Mouse (Mus musculus): ENCODE data around the gene Mboat2.

Mboat2 gene

DNA sequence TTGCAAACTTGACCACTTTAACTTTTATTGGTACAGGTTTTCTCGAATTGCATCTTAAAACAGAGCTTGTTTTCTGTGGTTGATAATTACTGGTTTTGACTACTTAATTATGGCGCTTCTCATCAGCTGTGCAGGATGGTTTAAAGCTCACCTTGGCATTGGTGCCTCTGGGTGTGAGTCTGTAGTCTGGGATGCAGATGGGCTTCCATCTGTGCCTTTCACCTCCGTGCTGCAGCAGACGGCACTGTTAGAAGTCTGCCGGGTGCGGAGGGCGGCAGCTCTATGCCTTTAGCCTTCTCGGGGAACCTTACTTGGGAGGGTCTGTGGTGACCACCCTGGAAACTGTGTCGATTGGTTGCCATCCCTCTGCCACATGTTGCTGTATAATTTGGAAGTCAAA is 29.8 kb downstream of the Mboat2 start:
- no peak for DNase-seq (ENCODE audit: low read depth, low spot score)

DNA sequence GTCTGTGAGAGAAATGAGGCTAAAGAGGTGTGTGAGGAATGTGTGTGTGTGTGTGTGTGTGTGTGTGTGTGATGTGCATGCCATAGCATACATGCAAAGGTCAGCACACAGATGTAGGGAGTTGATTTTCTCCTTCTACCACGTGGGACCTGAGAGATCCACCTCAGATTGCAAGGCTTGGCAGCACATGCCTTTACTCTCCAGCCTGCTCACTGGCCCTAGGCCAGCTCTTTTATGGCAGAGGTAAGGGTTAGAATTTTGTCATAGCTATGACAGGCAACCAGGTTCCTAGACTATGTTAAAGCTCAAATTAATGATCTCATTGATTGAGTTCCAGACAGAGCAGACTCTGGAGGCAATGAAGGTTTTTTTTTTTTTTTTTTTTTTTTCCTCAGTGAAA is 33.1 kb downstream of the Mboat2 start:
- no peak for DNase-seq (ENCODE audit: low read depth, low spot score)

- DNase-seq (ENCODE audit: low read depth, low spot score): no peak
Observed at GRCm38 (mm10) chr12:24866645-24867044, 36.0 kb downstream of the Mboat2 start.

DNA sequence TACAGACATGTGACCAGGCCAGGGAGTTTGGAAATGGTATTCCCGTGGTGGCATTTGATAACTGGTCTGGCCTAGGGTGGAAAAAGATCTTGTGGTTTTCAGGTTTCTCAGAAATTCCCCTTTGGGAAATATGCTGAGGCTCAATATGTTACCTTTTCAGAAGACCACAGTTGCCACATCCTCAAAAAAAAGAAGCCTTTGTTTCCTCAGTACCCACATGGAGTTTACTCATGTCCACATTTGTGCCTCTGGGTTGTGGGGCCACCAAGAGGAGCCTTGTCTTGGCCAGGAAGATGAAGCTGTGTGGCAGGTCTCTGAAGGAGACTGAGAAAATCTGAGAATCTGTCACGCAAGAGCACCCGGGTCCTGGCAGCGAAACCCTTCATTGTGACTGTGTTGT is 38.0 kb downstream of the Mboat2 start:
- DNase-seq (ENCODE audit: low read depth, low spot score): no peak

- no peak for DNase-seq (ENCODE audit: low read depth, low spot score)
Observed at GRCm38 (mm10) chr12:24869231-24869630, 38.6 kb downstream of the Mboat2 start.

- no peak for DNase-seq (ENCODE audit: low read depth, low spot score)
Observed at GRCm38 (mm10) chr12:24870901-24871300, 40.2 kb downstream of the Mboat2 start.

DNA sequence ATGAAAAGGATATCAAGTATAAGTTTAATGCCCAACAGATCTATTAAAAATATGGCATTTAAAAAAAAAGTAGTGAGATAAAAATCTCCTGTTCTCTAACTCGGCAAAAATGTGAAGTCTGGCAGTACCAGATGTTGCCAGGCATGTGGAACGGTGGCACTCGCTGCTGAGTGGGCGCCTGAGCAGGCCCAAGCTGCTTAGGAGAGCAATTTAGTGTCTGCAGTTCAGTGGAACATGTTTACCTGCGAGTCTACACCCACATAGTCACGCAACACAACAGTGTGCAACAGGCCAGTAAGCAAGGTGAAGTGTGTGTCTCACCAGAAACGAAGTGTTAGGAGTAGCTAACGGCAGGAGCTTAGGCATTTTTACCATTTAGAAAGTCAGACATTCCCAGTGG is 41.6 kb downstream of the Mboat2 start:
- no peak for DNase-seq (ENCODE audit: low read depth, low spot score)

- DNase-seq (ENCODE audit: low read depth, low spot score): no peak
Observed at GRCm38 (mm10) chr12:24872689-24873088, 42.0 kb downstream of the Mboat2 start.

- DNase-seq (ENCODE audit: low read depth, low spot score): no peak
Observed at GRCm38 (mm10) chr12:24875908-24876307, 45.2 kb downstream of the Mboat2 start.

- DNase-seq (ENCODE audit: low read depth, low spot score): no peak
Observed at GRCm38 (mm10) chr12:24877231-24877630, 46.6 kb downstream of the Mboat2 start.

- no peak for DNase-seq (ENCODE audit: low read depth, low spot score)
Observed at GRCm38 (mm10) chr12:24878090-24878489, 47.4 kb downstream of the Mboat2 start.

DNA sequence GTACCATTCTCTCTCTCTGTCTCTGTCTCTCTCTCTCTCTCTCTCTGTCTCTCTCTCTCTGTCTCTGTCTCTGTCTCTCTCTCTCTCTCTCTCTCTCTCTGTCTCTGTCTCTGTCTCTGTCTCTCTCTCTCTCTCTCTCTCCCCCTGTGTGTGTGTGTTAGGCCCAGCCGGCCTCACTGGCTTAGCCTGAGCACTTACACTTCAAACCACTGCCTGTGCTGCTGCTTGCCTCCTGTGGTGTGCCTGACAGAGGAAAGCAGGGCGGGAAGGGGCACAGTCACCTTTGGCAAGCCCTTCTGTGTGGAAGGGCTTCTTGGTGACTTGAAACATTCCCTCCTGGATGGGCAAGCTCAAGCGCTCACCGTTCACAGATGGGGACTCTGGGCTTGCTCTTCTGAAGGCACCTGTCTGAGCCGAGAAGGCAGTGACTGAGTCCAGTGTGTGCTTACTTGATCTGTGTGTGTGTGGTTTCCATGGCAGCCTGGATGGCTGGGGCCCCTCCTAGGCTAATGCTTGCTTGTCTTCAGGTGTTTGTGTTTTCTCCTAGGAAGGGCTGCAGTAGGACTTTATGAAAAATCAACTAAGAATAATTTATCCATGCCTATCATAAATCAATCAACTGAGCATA is 48.2 kb downstream of the Mboat2 start:
- no peak for DNase-seq (ENCODE audit: low read depth, low spot score)

DNA sequence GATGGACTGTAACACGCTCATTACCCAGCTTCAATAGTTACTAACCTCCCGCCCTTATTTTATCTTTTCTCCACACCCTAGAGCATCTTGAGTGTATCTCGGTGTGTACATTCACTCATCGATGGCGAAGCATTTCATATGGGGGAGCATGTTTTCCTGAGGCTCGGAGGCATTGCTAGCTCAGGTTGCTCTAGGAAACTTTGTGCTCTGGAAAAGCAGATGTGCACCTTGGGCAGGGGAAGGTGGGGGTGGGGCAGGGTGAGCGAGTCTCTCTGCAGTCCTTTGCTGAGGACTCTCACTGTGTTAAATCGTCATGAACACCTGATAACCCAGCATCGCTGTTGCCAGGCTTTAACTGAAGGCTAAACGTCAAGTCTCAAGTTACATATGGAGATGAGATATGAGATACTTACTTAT is 48.9 kb downstream of the Mboat2 start:
- no peak for DNase-seq (ENCODE audit: low read depth, low spot score)

DNA sequence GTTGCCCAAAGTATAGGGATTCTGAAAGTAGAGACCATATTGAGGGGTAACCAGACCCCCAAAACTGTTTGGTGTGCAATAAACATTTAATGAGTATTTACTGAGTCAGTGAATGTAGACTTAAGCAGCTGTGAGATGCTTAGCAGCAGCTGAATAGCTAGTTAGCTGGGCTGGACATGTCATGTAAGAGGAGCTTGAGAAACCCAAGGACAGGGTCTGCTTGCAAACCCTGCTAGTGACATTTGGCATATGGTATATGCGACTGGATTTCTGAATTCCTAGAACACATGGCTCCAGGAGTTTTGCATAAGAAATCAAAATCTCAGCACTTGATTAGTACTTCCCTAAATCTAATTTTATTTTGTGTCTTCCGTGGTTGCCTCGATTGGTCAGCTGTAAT is 52.6 kb downstream of the Mboat2 start:
- no peak for DNase-seq (ENCODE audit: low read depth, low spot score)

DNA sequence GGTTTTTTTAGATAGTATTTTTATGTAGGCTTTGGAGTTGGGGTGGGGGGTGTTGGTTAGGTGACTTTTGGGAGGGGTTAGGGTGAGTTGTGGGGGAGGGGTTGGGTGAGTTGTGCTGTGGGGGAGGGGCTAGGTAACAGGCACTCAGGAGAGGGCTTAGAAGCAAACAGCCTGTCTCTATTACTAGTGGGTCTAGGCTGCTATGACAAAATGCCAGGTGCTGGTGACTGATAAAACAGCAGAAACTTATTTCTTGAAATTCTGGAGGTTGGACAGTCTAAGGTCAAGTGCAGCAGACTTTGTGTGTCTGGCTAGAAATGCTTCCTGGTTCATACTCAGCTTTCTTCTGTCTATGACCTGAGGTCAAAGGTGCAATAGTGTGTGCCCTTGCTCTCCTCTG is 56.1 kb downstream of the Mboat2 start:
- no peak for DNase-seq (ENCODE audit: low read depth, low spot score)

DNA sequence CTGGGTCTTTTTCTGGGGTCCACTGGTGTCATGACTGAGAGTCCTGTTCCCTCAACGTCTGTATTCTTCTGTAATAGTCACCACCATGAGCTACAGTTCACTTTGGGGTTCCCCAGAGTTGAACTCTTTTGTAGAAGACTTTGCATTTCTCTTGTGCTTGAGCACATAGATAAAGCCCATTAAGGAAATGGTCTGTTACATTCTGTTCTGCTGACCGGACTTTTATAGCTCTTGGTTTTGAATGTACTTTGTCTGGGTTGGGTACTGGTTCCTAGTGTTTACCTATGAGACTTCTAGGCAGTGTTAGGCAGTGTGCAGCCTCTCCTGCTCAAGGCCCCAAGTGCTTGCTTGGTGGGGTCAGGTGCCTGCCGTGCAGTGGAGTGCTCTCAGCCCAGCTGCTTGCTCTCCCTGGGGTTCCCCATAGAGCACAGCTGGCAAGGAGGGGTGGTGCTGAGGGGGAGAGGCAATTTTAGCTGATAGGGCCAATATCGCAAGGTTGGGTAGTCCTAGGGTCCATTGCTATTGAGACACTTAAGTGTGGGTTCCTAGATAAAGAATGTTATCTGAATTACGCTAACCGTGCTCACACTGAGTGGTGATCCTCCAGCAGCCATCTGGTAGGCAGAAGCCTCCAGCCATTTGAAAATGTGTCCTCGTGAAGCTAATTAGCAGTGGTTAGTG is 58.8 kb downstream of the Mboat2 start:
- no peak for DNase-seq (ENCODE audit: low read depth, low spot score)

DNA sequence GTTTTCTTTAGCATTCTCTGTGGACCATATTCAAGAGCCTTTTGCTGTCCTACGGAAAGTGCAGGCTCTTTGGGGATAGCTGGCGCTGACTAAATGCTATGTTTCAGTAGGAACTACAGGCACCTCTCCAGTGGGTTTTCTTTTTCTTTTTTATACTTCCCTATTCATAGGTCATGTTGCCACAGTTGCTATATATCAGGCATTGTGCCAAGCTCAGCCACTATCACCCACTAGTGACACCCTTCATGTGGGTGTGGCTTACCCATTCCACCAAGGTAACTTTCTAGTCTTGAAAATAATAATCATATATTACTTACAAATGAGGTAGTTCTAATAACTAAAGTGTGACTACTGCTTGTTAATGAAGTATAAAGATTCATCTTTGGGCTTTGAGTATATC is 59.5 kb downstream of the Mboat2 start:
- no peak for DNase-seq (ENCODE audit: low read depth, low spot score)

DNA sequence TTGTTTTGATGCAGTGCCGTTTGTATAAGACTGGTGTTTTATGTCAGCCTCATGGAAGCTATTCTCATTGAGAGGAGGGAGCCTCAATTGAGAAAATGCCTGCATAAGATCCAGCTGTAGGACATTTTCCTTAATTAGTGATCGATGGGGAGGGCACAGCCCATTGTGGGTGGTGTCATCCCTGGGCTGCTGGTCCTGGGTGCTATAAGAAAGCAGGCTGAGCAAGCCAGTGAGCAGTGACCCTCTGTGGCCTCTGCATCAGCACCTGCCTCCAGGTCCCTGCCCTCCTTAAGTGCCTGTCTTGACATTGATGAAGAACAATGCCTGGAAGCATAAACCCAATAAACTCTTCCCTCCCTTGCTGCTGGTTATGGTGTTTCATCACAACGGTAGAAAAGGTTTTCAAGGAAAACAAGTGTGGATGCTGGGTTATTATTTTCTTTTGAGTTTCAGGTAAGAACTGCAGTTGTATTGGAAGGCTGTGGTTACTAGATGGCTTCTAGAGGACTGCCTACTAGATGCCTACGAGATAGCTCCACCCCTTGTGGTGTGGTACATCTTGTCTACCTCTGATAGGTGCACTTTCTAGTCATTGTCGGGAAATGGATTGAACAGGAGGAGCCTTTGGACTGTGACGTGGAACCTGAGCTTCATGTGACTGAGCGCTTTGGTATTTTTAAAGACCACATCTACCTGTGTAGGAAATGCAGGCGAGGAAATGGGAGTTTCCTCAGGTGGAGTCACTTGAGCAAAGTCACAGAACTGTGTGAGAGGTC is 60.2 kb downstream of the Mboat2 start:
- DNase-seq (ENCODE audit: low read depth, low spot score): no peak

DNA sequence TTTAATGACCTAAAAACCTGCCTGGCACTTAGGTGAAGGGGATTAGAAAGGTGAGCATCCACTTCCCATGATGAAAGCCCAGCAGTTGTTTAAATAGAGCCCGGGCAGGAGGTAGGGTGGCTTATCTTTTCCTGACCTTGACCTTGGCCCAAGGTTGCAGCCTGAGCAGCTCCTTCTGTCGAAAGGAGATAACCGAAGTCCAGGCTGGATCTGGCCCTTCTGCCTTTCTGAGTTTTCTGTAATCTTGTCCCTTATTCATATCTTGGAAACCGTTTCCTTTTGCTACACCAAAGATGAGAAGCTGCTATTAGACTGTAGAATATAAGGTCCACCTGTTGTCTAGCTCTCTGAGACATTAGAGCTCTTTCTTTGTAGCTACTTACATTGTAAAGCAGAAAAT is 61.9 kb downstream of the Mboat2 start:
- DNase-seq (ENCODE audit: low read depth, low spot score): no peak

DNA sequence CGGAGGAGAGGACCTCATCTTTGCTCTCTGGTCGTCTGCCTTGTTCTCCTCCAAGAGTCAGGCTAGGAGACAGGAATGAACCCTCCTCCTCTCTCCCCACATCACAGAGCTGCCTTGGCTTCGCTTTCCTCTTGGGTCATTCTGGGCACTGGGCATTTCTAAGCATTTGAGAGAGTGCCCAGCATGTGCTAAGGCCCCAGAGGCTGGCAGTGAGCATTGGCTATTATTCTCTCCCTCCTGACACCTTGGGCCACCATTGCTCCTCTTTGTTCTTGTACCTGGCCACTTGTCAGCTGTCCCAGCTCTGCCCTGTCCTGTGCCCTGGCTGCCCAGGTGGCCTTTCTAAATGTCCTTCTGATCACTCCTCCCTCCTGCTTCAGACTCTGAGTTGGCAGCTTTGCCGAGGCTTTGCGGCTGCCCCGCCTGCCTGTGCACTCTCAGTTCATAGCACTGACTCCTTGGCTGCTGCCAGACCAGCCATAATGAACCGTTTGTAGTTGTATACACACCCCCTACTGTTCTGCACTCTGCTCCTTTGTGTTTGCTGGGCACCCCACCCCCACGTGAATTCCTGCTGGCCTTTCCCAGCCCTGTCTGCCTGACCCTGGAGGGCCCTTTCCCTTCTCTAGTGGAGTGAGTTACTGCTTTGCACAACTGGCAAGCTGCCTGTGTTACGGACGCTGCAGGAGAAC is 63.2 kb downstream of the Mboat2 start:
- no peak for DNase-seq (ENCODE audit: low read depth, low spot score)

DNA sequence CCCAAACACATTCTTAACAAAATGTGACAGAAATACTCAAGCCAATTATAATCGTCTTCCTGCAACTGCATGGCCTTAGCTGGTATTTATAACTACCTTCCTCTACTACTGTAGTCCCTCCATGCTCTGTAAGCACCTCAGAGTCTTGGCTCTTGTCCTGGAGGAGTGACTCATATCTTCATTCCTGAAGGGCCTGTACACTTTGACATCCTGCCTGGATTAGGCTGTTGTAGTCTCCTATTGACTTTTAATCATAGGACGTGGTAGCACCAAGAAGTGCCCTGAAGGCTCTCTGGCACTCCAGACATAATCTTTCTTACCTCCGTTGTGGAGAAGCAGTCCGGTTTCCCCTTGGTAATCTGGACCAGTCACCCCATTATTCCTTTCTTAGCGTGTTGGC is 64.7 kb downstream of the Mboat2 start:
- DNase-seq (ENCODE audit: low read depth, low spot score): no peak

DNA sequence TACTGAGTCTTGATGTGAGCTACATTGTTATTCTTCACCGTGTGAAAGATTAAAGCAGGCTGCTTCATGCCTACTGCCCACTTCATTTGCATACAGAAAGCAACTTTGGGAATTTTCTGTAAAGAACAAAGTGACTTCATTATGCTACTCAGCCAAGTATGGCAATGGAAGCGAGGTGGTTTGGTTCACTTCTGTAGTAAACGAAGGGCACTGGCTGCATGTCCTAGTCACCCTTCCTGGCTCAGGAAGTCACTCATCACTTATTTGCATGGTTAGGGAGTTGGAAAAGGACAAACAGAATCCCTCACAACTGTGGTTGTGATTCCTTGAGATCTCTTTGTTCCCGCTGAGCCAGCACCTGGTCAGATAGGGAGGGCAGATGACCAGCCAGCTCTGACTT is 66.7 kb downstream of the Mboat2 start:
- DNase-seq (ENCODE audit: low read depth, low spot score): no peak
